In genomic region chr7:142538766-142539165, GRCm38 (mm10) we compare ENCODE assay signal across 13 mouse cellular contexts. TPM values are rescaled to one million over a fixed set of nuclear protein-coding genes. Genes with fewer than 3 reads are reported as not detected.
A peak's percentile ranks its signal among the peaks of the same experiment; 100 is the strongest.
DNase-seq lines count a peak whose midpoint lies in the region; ATAC-seq and TF ChIP-seq lines count a peak whose summit lies in the region.
"Had no signal": no experiment of that assay in that cellular context is flagged by ENCODE, and none has a peak within 500 bp of the region (broad histone marks: within the 10 kb centered on the region; RNA-seq: fewer than 3 reads in every experiment).

No protein-coding gene starts in this region.

- H3K4me2 ChIP-seq in forebrain, embryonic 12.5 days, result no peak overlapping the region
- no peak overlapping the region for H3K4me2 ChIP-seq in forebrain, postnatal 0 days (ENCODE audit: low read depth)
- no peak overlapping the region for H3K4me2 ChIP-seq in liver, embryonic 11.5 days
- no peak overlapping the region for H3K4me2 ChIP-seq in hindbrain, embryonic 14.5 days (replicated peaks)
- no peak overlapping the region for H3K4me2 ChIP-seq in neural tube, embryonic 13.5 days

- H3K27ac ChIP-seq in forebrain, embryonic 12.5 days, result peak overlapping the region; percentile 76
- no peak overlapping the region for H3K27ac ChIP-seq in forebrain, postnatal 0 days (ENCODE audit: low read depth, low read length)
- peak overlapping the region; percentile 73 for H3K27ac ChIP-seq in liver, embryonic 11.5 days (ENCODE audit: low read depth, low read length)
- H3K27ac ChIP-seq in hindbrain, embryonic 14.5 days, result peak overlapping the region; percentile 45; the same call in 1 of the 2 replicates
- H3K27ac ChIP-seq in neural tube, embryonic 13.5 days (replicated peaks), result peak overlapping the region; percentile 79

- peak overlapping the region; percentile 17 for H3K9ac ChIP-seq in forebrain, embryonic 12.5 days
- no peak overlapping the region for H3K9ac ChIP-seq in forebrain, postnatal 0 days
- H3K9ac ChIP-seq in liver, embryonic 11.5 days (ENCODE audit: low read depth, low read length), result peak overlapping the region; percentile 58; the same call in 1 of the 2 replicates
- 0 out of 2 replicates have a peak overlapping the region, but pooled peaks have one; percentile 26 for H3K9ac ChIP-seq in hindbrain, embryonic 14.5 days
- peak overlapping the region; percentile 43; the same call in 1 of the 2 replicates for H3K9ac ChIP-seq in neural tube, embryonic 13.5 days

- H3K9me3 ChIP-seq in forebrain, embryonic 12.5 days, result no peaks in the 10 kb centered on the region
- no peaks in the 10 kb centered on the region for H3K9me3 ChIP-seq in forebrain, postnatal 0 days (ENCODE audit: low read length)
- H3K9me3 ChIP-seq in liver, embryonic 11.5 days (ENCODE audit: control insufficient read depth, low read length), result no peaks in the 10 kb centered on the region
- no peaks in the 10 kb centered on the region for H3K9me3 ChIP-seq in hindbrain, embryonic 14.5 days (ENCODE audit: control insufficient read depth, low read length)
- no peaks in the 10 kb centered on the region for H3K9me3 ChIP-seq in neural tube, embryonic 13.5 days

- no peak for ATAC-seq in forebrain, embryonic 12.5 days (ENCODE audit: low FRiP score)
- no peak for ATAC-seq in forebrain, postnatal 0 days
- ATAC-seq in liver, embryonic 11.5 days (replicated peaks; ENCODE audit: low FRiP score), result no peak
- ATAC-seq in hindbrain, embryonic 14.5 days (ENCODE audit: low FRiP score), result no peak
- ATAC-seq in neural tube, embryonic 13.5 days (ENCODE audit: low read depth), result no peak
- ATAC-seq in megakaryocyte progenitor cell, adult 5-6 weeks (replicated peaks; ENCODE audit: poor library complexity), result no peak

- peaks cover 10% of the 10 kb centered on the region for H3K36me3 ChIP-seq in forebrain, embryonic 12.5 days (replicated peaks)
- H3K36me3 ChIP-seq in forebrain, postnatal 0 days (ENCODE audit: insufficient read depth), result peaks cover 27% of the 10 kb centered on the region
- peaks cover 2% of the 10 kb centered on the region for H3K36me3 ChIP-seq in liver, embryonic 11.5 days (ENCODE audit: control insufficient read depth, insufficient read depth, low read length)
- H3K36me3 ChIP-seq in hindbrain, embryonic 14.5 days (replicated peaks; ENCODE audit: control insufficient read depth, insufficient read depth), result peaks cover 29% of the 10 kb centered on the region
- peaks cover 18% of the 10 kb centered on the region; the same call in 1 of the 2 replicates for H3K36me3 ChIP-seq in neural tube, embryonic 13.5 days

- H3K27me3 ChIP-seq in forebrain, embryonic 12.5 days, result no peaks in the 10 kb centered on the region
- no peaks in the 10 kb centered on the region for H3K27me3 ChIP-seq in forebrain, postnatal 0 days (ENCODE audit: insufficient read depth, low read length)
- H3K27me3 ChIP-seq in liver, embryonic 11.5 days (replicated peaks; ENCODE audit: control insufficient read depth, insufficient read depth, low read length), result no peaks in the 10 kb centered on the region
- H3K27me3 ChIP-seq in hindbrain, embryonic 14.5 days (ENCODE audit: control insufficient read depth, insufficient read depth, low read length), result no peaks in the 10 kb centered on the region
- no peaks in the 10 kb centered on the region for H3K27me3 ChIP-seq in neural tube, embryonic 13.5 days

- no peak overlapping the region for H3K4me3 ChIP-seq in forebrain, embryonic 12.5 days (replicated peaks)
- H3K4me3 ChIP-seq in forebrain, postnatal 0 days (ENCODE audit: low read depth, low read length), result no peak overlapping the region
- H3K4me3 ChIP-seq in liver, embryonic 11.5 days (ENCODE audit: low read depth, low read length), result no peak overlapping the region
- no peak overlapping the region for H3K4me3 ChIP-seq in hindbrain, embryonic 14.5 days (replicated peaks; ENCODE audit: low read length)
- no peak overlapping the region for H3K4me3 ChIP-seq in neural tube, embryonic 13.5 days

- DNase-seq in forebrain, postnatal 0 days, result no peak
- no peak for DNase-seq in liver, embryonic 11.5 days (ENCODE audit: low spot score)
- no peak for DNase-seq in liver
- DNase-seq in hindbrain, embryonic 14.5 days (ENCODE audit: low spot score), result no peak
- DNase-seq in frontal cortex, postnatal 14 days (ENCODE audit: low spot score in 2 of 2), result no peak
- DNase-seq: adrenal gland, postnatal 10 days; cerebellum, postnatal 10 days; kidney, adult 11 months; retina, postnatal 1 day; thymus, adult 18-20 months had no signal

- 11% methylated on average over 6 of the region's 6 CpGs for WGBS in forebrain, embryonic 12.5 days
- WGBS in forebrain, postnatal 0 days, result 22% methylated on average over 6 of the region's 6 CpGs
- 24% methylated on average over 6 of the region's 6 CpGs for WGBS in liver, embryonic 11.5 days
- WGBS in hindbrain, embryonic 14.5 days, result 32% methylated on average over 6 of the region's 6 CpGs
- WGBS in neural tube, embryonic 13.5 days, result 26% methylated on average over 6 of the region's 6 CpGs

- no peak for TF ChIP-seq CTCF in forebrain, postnatal 0 days (IDR thresholded peaks at IDR 0.05; ENCODE audit: low read depth)

- peaks cover 37% of the 10 kb centered on the region for H3K4me1 ChIP-seq in forebrain, embryonic 12.5 days
- H3K4me1 ChIP-seq in forebrain, postnatal 0 days (ENCODE audit: insufficient read depth), result 0 out of 2 replicates have a peak, but pooled peaks cover 4% of the 10 kb centered on the region
- peaks cover 81% of the 10 kb centered on the region for H3K4me1 ChIP-seq in liver, embryonic 11.5 days (replicated peaks; ENCODE audit: control insufficient read depth, insufficient read depth, low read length)
- peaks cover 27% of the 10 kb centered on the region for H3K4me1 ChIP-seq in hindbrain, embryonic 14.5 days (replicated peaks; ENCODE audit: control insufficient read depth, insufficient read depth, low read length)
- H3K4me1 ChIP-seq in neural tube, embryonic 13.5 days (replicated peaks), result peaks cover 52% of the 10 kb centered on the region

RNA-seq across cellular contexts. Expression of gene Mrpl23, which starts 6.3 kb away (rescaled TPM):
- polyA plus RNA-seq in forebrain, embryonic 12.5 days (2016; fragmentation: Nextera tagmentation; extraction: Ambion mirVana), result 10.8 and 15.9 TPM in 2 replicates
- total RNA-seq in forebrain, postnatal 0 days (2014; rRNA removed), result 44.8 and 73.5 TPM in 2 replicates
- polyA plus RNA-seq in forebrain, postnatal 0 days (2015; fragmentation: Nextera tagmentation; extraction: Ambion mirVana), result 25.5 and 27.9 TPM in 2 replicates
- polyA plus RNA-seq in liver, embryonic 11.5 days (2014; fragmentation: Nextera tagmentation; extraction: Ambion mirVana), result 20.8 and 22.2 TPM in 2 replicates
- 21.6 and 22.9 TPM in 2 replicates for polyA plus RNA-seq in hindbrain, embryonic 14.5 days (2014; fragmentation: Nextera tagmentation; extraction: Ambion mirVana)
- polyA plus RNA-seq in neural tube, embryonic 13.5 days (2015; fragmentation: Nextera tagmentation; extraction: Ambion mirVana), result 14.0 and 14.8 TPM in 2 replicates
- 10.4 and 11.8 TPM in 2 replicates for total RNA-seq in megakaryocyte progenitor cell, adult 5-6 weeks (2015)
- 45.9 and 63.4 TPM in 2 replicates for total RNA-seq in megakaryocyte progenitor cell, adult 5-6 weeks (2017)

RNA-seq across cellular contexts. Expression of gene Tnnt3, which starts 40.1 kb away (rescaled TPM):
- 0.78 TPM in 1 of 2 replicates, not detected in the other for polyA plus RNA-seq in forebrain, embryonic 12.5 days (2016; fragmentation: Nextera tagmentation; extraction: Ambion mirVana)
- 1.2 and 1.6 TPM in 2 replicates for total RNA-seq in forebrain, postnatal 0 days (2014; rRNA removed)
- polyA plus RNA-seq in forebrain, postnatal 0 days (2015; fragmentation: Nextera tagmentation; extraction: Ambion mirVana), result 1.2 and 1.4 TPM in 2 replicates
- 1.5 and 2.4 TPM in 2 replicates for polyA plus RNA-seq in liver, embryonic 11.5 days (2014; fragmentation: Nextera tagmentation; extraction: Ambion mirVana)
- 1.2 and 1.6 TPM in 2 replicates for polyA plus RNA-seq in hindbrain, embryonic 14.5 days (2014; fragmentation: Nextera tagmentation; extraction: Ambion mirVana)
- polyA plus RNA-seq in neural tube, embryonic 13.5 days (2015; fragmentation: Nextera tagmentation; extraction: Ambion mirVana), result 2.4 and 8.4 TPM in 2 replicates
- total RNA-seq in megakaryocyte progenitor cell, adult 5-6 weeks (2015), result 0.20 TPM in 1 of 2 replicates, not detected in the other
- total RNA-seq in megakaryocyte progenitor cell, adult 5-6 weeks (2017), result not detected in 2 replicates
